Mouse (Mus musculus) midbrain, embryonic 10.5 days (tissue): Measurements from ENCODE around the gene Aebp2. TPM values are rescaled to one million over a fixed set of nuclear protein-coding genes. Genes with fewer than 3 reads are reported as not detected.

Experiments used
- DNase-seq: peaks from one replicate; pipeline ENCODE4 v3.0.0-alpha.2; 2017; ENCODE audit warnings: low spot score
- H3K27ac ChIP-seq: fragments of 300-500 bp; sonication (generic); replicated peaks from 2 replicates; pipeline ENCODE4 v1.5.1; 2016; ENCODE audit warnings: mild to moderate bottlenecking
- H3K27me3 ChIP-seq: fragments of 300-500 bp; sonication (generic); 2 replicates; pipeline ENCODE4 v1.6.1; 2016; ENCODE audit warnings: low read depth, mild to moderate bottlenecking; ENCODE audit not compliant: poor library complexity, severe bottlenecking
- H3K36me3 ChIP-seq: fragments of 300-500 bp; sonication (generic); 2 replicates; pipeline ENCODE4 v1.6.1; 2016; ENCODE audit warnings: mild to moderate bottlenecking, moderate library complexity
- H3K4me1 ChIP-seq: fragments of 300-500 bp; sonication (generic); 2 replicates; pipeline ENCODE4 v1.6.1; 2016
- H3K4me3 ChIP-seq: fragments of 300-500 bp; sonication (generic); 2 replicates; pipeline ENCODE4 v1.5.1; 2016; ENCODE audit warnings: mild to moderate bottlenecking, moderate library complexity
- H3K9me3 ChIP-seq: fragments of 300-500 bp; sonication (generic); replicated peaks from 2 replicates; pipeline ENCODE4 v1.6.1; 2016; ENCODE audit warnings: mild to moderate bottlenecking
- WGBS: fragments of 180-500 bp; shearing (Covaris S2); methylation state at CpG from one replicate; pipeline ENCODE4 v1.1.7; 2016; 5-methylcytosine and 5-hydroxymethylcytosine counted together
- polyA plus RNA-seq: library from polyadenylated mRNA; unstranded; fragments of >200 nt; fragmentation: Nextera tagmentation; extraction: Ambion mirVana; gene quantifications from 2 replicates; pipeline ENCODE4 v1.2.1, GENCODE M21; 2016

The Aebp2 gene
- polyA plus RNA-seq, 1 experiment from 2014 or later: 12.3 TPM

DNA sequence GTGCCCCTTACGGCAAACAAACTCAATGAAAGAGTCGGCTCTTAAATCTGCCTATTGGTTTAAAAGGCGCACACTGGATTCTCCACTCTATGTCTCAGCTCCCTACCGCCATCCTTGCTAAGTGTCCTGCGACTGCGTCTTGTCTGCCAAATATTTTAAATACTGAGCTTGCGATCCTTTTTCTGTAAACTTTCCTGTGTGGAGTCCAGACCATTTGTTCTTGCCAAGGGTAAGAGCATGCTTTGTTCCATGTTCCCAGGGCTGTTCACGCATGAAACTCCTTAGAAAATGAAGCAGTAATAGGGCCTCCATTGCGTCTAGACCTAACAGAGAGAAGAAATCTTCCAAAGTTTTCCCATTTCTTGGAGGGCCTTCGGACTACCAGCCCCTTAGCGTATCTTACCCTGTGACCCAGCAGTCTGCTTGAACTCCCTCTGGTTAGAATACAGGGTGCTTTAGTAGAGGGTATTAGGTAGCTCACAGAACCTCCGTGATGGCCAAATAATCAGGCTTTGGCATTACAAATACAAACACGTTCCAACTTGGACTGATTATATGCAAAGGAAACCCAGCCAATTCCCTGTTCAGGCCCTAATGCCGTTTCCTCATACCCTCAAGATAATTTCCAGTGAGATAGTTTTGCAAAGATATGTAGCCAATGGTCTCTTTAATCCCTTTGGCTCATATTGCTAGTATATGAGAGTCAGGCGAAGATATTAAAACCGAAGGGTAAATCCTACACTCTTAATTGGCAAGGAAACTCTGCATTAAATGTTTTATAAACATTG is 67.3 kb downstream of the Aebp2 start:
- Histone ChIP-seq H3K9me3 (no peaks in the 10 kb centered on the region), H3K27me3 (no peaks in the 10 kb centered on the region), H3K27ac (no peak overlapping the region), H3K4me1 (peaks cover 5% of the 10 kb centered on the region; the same call in 1 of the 2 replicates), H3K36me3 (no peaks in the 10 kb centered on the region), H3K4me3 (no peak overlapping the region)
- DNase-seq: no peak
- WGBS: 90% methylated on average over 16 of the region's 16 CpGs

- DNase-seq: no peak
- no peak overlapping the region for H3K27ac ChIP-seq
- WGBS: 94% methylated on average over 6 of the region's 6 CpGs
Observed at GRCm38 (mm10) chr6:140692160-140692559, 69.7 kb downstream of the Aebp2 start.

GRCm38 (mm10) chr6:140696192-140696879 is 73.9 kb downstream of the Aebp2 start:
- WGBS: 87% methylated on average over 12 of the region's 12 CpGs
- H3K9me3 ChIP-seq: no peaks in the 10 kb centered on the region
- 0 out of 2 replicates have a peak, but pooled peaks cover under 1% of the 10 kb centered on the region for H3K4me1 ChIP-seq
- H3K27ac ChIP-seq: no peak overlapping the region
- DNase-seq: no peak
- H3K36me3 ChIP-seq: no peaks in the 10 kb centered on the region
- H3K27me3 ChIP-seq: no peaks in the 10 kb centered on the region
- H3K4me3 ChIP-seq: no peak overlapping the region

More at GRCm38 (mm10) chr6:140692160-140692559, 69.7 kb downstream of the Aebp2 start:
- Histone ChIP-seq H3K9me3 (no peaks in the 10 kb centered on the region), H3K4me1 (peaks cover 5% of the 10 kb centered on the region; the same call in 1 of the 2 replicates), H3K4me3 (no peak overlapping the region), H3K27me3 (no peaks in the 10 kb centered on the region), H3K36me3 (no peaks in the 10 kb centered on the region)

DNA sequence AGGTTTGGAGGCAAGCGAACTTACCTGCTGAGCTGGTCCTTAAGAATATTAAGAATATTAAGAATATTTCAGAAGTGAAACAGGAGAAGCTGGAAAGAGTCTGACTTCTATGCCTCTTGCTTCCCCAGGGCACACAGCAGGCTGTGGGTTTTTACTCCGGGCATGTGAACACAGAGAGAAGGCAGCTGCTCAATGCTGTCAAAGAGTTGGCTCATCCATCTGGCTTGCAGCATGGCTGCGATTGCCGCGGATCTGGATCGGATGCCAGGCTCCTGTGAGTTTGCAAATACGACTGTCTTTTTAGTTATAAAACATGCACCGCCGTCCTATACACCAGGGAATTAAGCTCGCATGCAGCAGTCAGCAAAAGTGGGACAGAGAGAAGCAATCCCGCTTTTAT is 75.5 kb downstream of the Aebp2 start:
- no peak overlapping the region for H3K4me3 ChIP-seq
- H3K27ac ChIP-seq: no peak overlapping the region
- WGBS: 91% methylated on average over 11 of the region's 11 CpGs
- H3K36me3 ChIP-seq: no peaks in the 10 kb centered on the region
- H3K4me1 ChIP-seq: no peaks in the 10 kb centered on the region
- no peak for DNase-seq
- H3K27me3 ChIP-seq: no peaks in the 10 kb centered on the region
- no peaks in the 10 kb centered on the region for H3K9me3 ChIP-seq

DNA sequence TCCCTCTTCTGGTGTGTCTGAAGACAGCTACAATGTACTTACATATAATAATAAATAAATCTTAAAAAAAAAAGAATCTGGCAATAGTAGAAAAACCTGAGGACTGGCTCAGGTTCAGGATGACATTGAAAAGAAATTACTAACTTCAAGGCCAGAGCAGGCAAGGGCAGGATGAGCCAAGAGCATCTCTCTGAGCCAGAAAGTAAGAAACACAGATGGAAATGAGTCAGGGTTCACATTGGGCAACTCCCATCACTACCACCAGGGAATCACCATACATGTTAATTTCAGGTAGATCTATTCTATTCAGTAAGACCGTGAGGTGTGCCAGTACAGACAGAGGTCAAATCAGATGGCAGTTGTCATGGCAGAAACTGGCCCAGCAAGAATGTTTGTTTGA is 76.1 kb downstream of the Aebp2 start:
- Histone ChIP-seq H3K36me3 (no peaks in the 10 kb centered on the region), H3K4me1 (no peaks in the 10 kb centered on the region), H3K27ac (no peak overlapping the region), H3K9me3 (no peaks in the 10 kb centered on the region), H3K4me3 (no peak overlapping the region), H3K27me3 (no peaks in the 10 kb centered on the region)
- 97% methylated on average over 1 of the region's 1 CpGs for WGBS
- no peak for DNase-seq

DNA sequence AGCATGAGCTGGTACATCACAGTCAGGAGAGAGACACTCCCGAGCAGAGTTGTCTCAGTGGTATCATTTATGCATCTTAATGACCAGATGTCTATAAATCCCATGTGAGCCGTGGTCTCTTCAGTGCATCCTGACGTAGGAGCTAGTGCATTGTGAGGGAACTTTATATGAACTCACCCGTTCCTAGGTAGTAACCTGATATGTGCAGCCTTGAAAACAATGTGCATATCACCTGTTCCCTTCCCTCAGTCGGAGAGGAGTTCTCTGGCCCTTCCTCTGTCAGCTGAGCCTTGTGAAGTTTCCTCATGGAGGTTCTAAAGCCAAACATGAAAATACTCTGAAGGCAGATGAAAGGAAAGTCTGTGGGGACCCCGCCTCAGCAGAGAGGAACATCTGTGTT is 78.8 kb downstream of the Aebp2 start:
- no peak for DNase-seq
- Histone ChIP-seq H3K27me3 (no peaks in the 10 kb centered on the region), H3K36me3 (no peaks in the 10 kb centered on the region), H3K27ac (no peak overlapping the region), H3K4me1 (no peaks in the 10 kb centered on the region), H3K9me3 (no peaks in the 10 kb centered on the region), H3K4me3 (no peak overlapping the region)
- WGBS: 87% methylated on average over 6 of the region's 6 CpGs

GRCm38 (mm10) chr6:140705132-140705531 is 82.7 kb downstream of the Aebp2 start:
- 84% methylated on average over 10 of the region's 10 CpGs for WGBS
- Histone ChIP-seq H3K4me1 (peaks cover 7% of the 10 kb centered on the region), H3K4me3 (no peak overlapping the region), H3K27me3 (no peaks in the 10 kb centered on the region), H3K9me3 (no peaks in the 10 kb centered on the region), H3K36me3 (no peaks in the 10 kb centered on the region), H3K27ac (no peak overlapping the region)
- DNase-seq: no peak

DNA sequence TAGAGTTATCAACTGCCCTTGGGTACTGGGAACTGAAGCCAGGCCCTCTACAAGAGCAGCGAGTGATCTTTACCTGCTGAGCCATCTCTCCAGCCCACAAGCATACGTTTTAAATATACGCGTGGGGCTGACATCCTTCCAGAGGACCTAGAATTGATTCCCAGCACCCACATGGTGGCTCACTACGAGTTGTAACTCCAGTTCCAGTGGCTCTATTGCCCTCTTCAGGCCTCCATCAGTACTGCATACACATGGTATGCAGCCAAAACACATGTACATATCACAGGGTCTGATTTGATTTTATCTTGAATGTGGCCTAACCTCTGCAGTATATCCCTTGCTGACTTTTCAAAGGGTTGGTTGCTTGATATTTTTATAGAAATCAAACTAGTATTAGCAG is 83.6 kb downstream of the Aebp2 start:
- no peak for DNase-seq
- H3K4me1 ChIP-seq: peaks cover 7% of the 10 kb centered on the region
- WGBS: 92% methylated on average over 5 of the region's 5 CpGs
- H3K9me3 ChIP-seq: no peaks in the 10 kb centered on the region
- H3K4me3 ChIP-seq: no peak overlapping the region
- H3K27me3 ChIP-seq: no peaks in the 10 kb centered on the region
- H3K27ac ChIP-seq: no peak overlapping the region
- no peaks in the 10 kb centered on the region for H3K36me3 ChIP-seq

DNA sequence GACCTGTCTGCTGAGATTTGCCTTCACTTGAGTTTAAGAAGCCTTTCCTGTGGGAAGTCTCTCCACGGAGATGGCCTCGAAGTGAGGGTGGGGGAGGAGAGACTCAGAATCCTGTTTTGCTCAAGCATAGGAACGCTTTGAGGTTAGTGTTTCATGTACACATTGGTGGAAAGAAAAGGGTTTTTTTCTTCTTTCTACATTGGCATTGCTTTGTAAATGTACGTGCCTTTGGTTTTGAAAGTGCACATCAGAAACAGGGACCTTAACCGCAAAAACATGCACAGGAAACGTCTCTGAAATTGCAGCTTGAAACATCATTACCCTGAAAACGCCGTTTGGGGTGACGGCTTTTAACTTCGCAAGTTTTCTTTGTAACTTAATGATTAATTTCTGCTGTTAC is 85.6 kb downstream of the Aebp2 start:
- Histone ChIP-seq H3K27ac (no peak overlapping the region), H3K27me3 (no peaks in the 10 kb centered on the region), H3K9me3 (no peaks in the 10 kb centered on the region), H3K4me3 (no peak overlapping the region), H3K4me1 (peaks cover 7% of the 10 kb centered on the region), H3K36me3 (no peaks in the 10 kb centered on the region)
- DNase-seq: no peak
- WGBS: 88% methylated on average over 10 of the region's 10 CpGs

DNA sequence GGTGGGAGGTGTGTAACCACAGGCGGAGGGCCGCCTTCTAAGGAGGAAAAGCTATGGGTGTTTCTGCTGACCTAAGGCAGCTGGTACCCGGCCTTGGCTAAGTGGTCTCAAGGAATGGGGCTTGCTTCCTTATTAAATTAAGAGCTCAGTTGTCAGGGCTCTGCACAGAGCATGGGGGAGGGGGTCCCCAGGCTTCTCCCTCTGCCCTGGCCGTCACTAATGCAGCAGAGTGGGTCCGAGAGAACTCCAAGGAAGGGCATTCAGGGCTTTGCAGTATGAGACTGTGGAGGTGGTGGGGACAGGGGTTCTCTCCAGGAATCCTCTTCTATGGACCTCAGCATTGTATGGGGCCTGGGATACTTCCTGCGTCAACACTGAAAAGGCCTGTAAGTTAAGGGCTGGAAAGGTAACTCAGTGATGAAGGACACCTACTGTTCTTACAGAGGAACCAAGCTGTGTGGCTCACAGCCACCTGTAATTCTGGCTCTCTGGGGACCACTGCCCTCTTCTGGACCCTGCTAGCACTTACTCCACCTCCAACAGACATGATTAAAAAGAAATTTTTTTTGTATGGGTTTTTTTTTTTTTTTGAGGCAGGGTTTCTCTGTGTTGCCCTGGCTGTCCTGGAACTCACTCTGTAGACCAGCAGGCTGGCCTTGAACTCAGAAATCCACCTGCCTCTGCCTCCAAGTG is 87.1 kb downstream of the Aebp2 start:
- Histone ChIP-seq H3K4me1 (peaks cover 7% of the 10 kb centered on the region), H3K4me3 (no peak overlapping the region), H3K27me3 (peaks cover 10% of the 10 kb centered on the region), H3K36me3 (no peaks in the 10 kb centered on the region), H3K27ac (no peak overlapping the region), H3K9me3 (no peaks in the 10 kb centered on the region)
- WGBS: 54% methylated on average over 6 of the region's 6 CpGs
- no peak for DNase-seq

GRCm38 (mm10) chr6:140712754-140713153 is 90.3 kb downstream of the Aebp2 start:
- Histone ChIP-seq H3K36me3 (no peaks in the 10 kb centered on the region), H3K4me1 (peaks cover 7% of the 10 kb centered on the region), H3K27ac (no peak overlapping the region), H3K4me3 (no peak overlapping the region), H3K27me3 (peaks cover 10% of the 10 kb centered on the region), H3K9me3 (no peaks in the 10 kb centered on the region)
- peak; percentile 62 for DNase-seq
- WGBS: 14% methylated on average over 11 of the region's 11 CpGs

DNA sequence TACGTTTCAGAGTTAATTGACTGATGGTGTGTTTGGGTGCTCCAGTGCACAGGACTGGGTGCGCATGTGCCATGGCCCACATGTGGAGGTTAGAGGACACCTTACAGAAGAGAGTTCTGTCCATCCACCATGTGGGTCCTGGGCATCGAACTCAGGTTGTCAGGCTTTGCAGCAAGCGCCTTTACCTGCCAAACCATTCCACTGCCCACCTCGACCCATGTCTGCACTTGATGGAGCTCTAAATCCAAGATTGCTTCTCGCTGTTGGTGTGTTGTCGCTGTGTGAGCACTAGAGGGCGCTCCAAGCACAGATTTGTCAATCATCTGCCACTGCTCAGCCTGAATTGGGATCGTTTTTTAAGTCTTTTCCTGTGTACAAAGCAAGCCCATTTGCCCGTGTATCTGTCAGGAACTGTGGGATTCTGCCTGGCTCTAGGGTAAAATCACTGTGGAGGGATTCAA is 92.5 kb downstream of the Aebp2 start:
- Histone ChIP-seq H3K27ac (no peak overlapping the region), H3K36me3 (no peaks in the 10 kb centered on the region), H3K4me1 (no peaks in the 10 kb centered on the region), H3K4me3 (no peak overlapping the region), H3K9me3 (no peaks in the 10 kb centered on the region), H3K27me3 (peaks cover 10% of the 10 kb centered on the region)
- peak; percentile 74 for DNase-seq
- WGBS: 29% methylated on average over 10 of the region's 10 CpGs

- no peaks in the 10 kb centered on the region for H3K36me3 ChIP-seq
- H3K27me3 ChIP-seq: no peaks in the 10 kb centered on the region
- no peaks in the 10 kb centered on the region for H3K9me3 ChIP-seq
- no peak overlapping the region for H3K27ac ChIP-seq
- DNase-seq: no peak
- H3K4me1 ChIP-seq: no peaks in the 10 kb centered on the region
- H3K4me3 ChIP-seq: no peak overlapping the region
- 85% methylated on average over 10 of the region's 10 CpGs for WGBS
Observed at GRCm38 (mm10) chr6:140722058-140722457, 99.6 kb downstream of the Aebp2 start.
